Mouse (Mus musculus): ENCODE results near the gene Higd1a.

DNA sequence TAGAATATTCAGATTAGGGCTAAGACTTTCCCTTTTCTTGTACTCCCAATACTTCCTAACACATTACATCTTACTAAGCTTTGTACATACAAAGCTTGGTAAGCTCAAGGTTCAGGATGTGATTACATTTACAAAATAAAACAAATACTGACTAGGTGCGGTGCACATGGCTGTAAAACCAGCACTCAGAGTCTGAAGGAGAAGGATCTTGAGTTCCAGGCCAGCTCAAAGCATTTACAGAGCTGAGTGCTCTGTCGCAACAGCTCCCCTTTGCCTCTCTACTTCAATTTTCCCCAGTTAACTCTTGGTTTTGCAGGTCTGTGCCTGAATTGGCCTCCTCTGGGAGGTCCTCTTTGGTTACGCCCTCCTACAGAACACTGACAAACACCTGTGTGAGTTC, 3.9 kb downstream of the Higd1a start:
- no peak for TF ChIP-seq EP300 (IDR thresholded peaks at IDR 0.05; ENCODE audit: low read depth)
- TF ChIP-seq CTCF (IDR thresholded peaks at IDR 0.05; ENCODE audit: low read depth): no peak
